Mouse (Mus musculus) layer of hippocampus, adult 2 months (tissue): ENCODE data around the gene Slc45a1. TPM values are rescaled to one million over a fixed set of nuclear protein-coding genes. Genes with fewer than 3 reads are reported as not detected.

Experiments
- DNase-seq, 2 experiments: peaks; one replicate each; pipeline ENCODE4 v3.0.0; 2022; ENCODE audit warnings: low spot score in 2 of 2
- H3K27ac ChIP-seq: fragments of 200-600 bp; 2 replicates; pipeline ENCODE4 v1.8.1; 2022
- H3K4me3 ChIP-seq: fragments of 200-600 bp; 2 replicates; pipeline ENCODE4 v1.8.1; 2022; ENCODE audit warnings: mild to moderate bottlenecking
- CTCF ChIP-seq: fragments of 200-600 bp; conservative IDR thresholded peaks from 2 replicates; pipeline ENCODE4 v1.8.1; 2022; ENCODE audit warnings: antibody characterized with exemption, mild to moderate bottlenecking, moderate library complexity
- total RNA-seq, 2 experiments: library from RNA; stranded (reverse); gene quantifications; 2 replicates each; pipeline ENCODE4 v1.2.3; 2021

The Slc45a1 gene
- total RNA-seq, 2 experiments from 2014 or later, result 39.7 to 40.1 TPM

DNA sequence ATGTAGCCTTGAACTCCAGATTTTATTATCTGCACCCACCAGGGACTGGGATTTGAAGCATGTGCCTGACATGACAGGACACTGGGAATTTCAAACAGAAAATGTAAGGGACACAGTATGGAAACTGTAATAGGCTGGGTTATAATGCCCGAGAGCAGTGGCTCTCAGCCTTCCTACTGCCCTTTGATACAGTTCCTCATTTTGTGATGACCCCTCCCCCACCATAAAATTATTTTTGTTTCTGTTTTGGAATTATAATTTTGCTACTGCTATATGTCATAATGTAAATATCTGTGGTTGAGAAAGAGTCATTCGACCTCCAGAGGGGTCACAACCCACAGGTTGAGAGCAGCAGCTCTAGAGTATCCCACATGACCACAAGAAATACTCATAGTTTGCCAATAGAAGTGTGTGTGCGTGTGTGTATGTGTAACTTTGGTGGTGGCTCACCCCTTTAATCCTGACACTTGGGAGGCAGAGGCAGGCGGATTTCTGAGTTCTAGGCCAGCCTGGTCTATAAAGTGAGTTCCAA lies 57.6 kb downstream of the Slc45a1 start:
- no peak for DNase-seq
- TF ChIP-seq CTCF, result no peak

DNA sequence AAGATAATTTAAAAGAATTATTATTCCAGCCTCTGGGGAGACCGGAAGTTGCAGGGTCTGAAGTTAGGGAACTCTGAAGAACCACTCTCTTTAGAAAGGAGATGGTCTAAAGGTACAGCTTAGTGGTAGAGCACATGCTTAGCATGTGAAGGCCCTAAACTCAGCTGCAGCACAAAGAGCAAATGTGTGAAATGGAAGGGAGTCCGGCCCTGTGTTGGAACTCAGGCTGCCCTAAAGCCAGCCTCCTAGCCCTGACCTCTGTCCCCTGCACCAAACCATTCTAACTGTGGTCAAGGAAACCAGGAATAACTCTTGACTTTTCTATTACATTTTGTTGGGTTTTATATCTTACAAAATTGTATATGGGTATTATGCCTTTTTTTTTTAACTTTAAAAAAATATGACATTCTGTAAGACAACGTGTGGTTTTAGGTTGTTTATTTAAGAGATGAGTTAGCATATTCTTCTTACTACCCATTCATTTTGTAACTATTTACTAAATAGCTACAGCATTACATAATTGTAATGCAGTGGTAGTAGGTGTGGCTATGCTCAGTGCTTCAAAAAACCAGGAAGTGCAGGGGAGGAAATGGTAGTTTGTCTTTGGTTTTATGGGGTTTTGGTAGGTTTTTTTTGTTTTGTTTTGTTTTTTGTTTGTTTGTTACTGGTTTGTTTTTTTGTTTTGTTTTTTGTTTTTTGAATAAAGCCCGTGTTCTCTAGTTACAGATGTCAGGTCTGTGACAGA lies 58.3 kb downstream of the Slc45a1 start:
- Histone ChIP-seq H3K27ac (peak overlapping the region; percentile 2; the same call in 1 of the 2 replicates), H3K4me3 (no peak overlapping the region)
- DNase-seq, result no peak
- no peak for TF ChIP-seq CTCF

More for the DNA sequence above, 57.6 kb downstream of the Slc45a1 start:
- H3K4me3 ChIP-seq, result no peak overlapping the region
- peak overlapping the region; percentile 2; the same call in 1 of the 2 replicates for H3K27ac ChIP-seq

DNA sequence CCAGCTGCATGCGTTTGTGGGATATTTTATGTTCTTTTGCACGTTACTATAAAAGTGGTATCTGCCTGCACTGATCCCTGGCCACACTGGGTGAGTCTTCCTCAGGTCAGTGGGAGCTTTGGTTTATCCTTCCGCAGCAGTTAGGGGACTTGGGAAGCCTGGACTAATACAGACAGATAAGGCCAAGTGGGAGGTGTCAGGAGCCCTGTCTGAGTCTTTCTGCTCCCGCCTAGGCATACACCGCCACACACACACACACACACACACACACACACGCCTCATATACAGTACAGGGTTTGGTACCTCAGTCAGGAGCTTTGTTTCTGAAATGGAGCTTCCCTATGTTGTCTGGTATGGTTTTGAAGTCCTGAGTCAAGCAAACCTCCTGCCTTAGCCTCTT lies 59.9 kb downstream of the Slc45a1 start:
- Histone ChIP-seq H3K27ac (no peak overlapping the region), H3K4me3 (no peak overlapping the region)
- DNase-seq, result no peak
- no peak for TF ChIP-seq CTCF

DNA sequence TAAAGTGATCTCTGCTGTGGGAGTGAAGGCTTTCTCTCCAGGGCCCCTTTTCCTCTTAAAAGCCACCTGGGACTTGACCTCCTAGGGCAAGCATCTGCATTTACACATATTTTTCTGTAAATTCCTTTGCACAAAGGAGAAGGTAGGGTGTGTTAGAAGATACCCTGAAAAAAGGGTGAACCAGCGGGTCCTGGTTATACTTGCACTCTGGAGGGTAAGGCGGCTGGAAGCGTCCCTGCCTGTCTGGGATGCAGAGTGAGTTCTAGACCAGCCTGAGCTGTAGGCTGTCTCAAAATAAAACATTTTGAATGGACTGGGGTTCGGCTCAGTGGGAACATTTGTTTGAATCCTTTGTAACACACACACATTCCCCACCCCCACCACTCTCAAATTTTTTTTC lies 60.4 kb downstream of the Slc45a1 start:
- Histone ChIP-seq H3K4me3 (no peak overlapping the region), H3K27ac (peak overlapping the region; percentile 3; the same call in 1 of the 2 replicates)
- TF ChIP-seq CTCF, result no peak
- DNase-seq, result no peak

DNA sequence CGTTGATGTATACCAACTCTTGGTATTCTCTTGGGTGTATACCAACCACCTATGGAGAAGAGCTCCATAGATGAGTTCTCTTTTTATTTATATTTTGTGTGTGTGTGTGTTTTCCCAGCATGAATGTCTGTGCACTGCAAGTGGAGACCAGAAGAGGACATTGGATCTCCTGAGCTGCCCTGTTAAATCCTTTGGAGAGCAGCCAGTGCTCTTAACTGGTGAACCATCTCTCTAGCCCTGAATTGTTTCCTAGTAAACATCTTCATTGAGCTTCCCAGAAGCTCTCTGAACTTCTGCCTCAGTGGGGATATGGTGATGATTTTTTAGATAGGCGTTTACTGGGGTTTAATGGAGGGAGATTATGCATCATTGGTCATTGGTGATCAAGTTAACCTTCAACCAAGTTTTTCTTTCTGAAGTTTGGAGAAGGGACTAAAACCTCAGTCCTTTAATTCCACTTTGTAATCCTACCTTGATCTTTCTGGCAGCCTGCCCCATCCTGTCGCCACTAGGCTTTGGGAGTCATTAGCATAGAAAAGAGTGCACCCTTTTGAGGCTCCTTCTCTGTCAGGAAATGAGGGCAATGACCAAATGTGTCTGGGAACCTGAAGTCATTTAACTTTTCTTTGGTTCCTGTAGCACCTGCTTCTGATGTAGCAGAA lies 61.2 kb downstream of the Slc45a1 start:
- Histone ChIP-seq H3K4me3 (no peak overlapping the region), H3K27ac (peak overlapping the region; percentile 3; the same call in 1 of the 2 replicates)
- no peak for TF ChIP-seq CTCF
- DNase-seq, result no peak

DNA sequence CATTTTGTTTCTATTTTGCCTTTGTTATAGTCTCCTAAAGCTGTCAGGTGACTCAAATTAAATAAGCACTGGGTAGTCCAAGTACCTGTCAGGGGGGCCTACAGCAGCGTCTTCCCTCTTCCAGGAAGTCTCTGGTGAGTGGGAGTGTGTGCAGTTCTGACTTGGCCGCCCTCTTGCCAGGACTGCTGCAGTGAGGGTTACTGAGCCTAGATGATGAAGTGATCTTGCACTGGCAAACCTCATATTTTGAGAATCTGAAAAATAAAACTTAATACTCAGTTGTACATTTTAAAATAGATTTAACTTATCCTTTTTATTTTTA lies 63.7 kb downstream of the Slc45a1 start:
- TF ChIP-seq CTCF, result no peak

DNA sequence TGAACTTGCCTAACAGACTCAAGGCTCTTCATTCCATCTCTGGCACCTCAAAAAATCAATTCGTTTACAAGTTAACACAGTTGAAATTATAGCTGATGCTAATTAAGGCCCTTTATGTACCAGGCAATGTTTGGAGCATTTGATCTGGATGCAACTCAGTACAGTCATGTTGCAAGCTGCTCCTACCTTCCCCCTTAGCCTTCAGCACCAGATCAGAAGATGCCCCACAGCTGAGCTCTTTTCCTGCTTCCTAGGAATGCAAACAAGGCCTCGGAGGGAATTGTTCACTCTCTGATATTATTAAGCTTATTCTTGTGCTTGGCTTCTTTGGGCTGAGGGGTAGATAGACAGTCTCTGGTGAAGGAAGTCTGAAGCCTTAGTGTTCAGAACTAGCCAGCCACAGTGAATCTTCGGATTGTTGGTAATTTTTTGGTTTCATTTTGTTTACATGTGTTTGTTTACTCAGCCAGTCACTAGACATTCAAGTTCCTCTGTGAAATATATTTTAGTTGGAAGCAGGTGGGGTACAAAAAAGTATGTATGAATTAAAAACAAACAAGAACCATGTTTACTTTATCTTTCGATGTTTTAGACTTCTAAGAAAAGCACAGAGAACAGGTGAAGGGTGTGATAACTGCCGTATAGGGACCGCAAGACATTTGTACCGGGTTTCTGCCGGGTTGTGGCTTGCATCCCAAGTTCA lies 64.2 kb downstream of the Slc45a1 start:
- Histone ChIP-seq H3K27ac (peak overlapping the region; percentile 71), H3K4me3 (no peak overlapping the region)
- no peak for TF ChIP-seq CTCF
- no peak for DNase-seq

More for the DNA sequence above, 63.7 kb downstream of the Slc45a1 start:
- H3K4me3 ChIP-seq, result no peak overlapping the region
- DNase-seq, result no peak
- H3K27ac ChIP-seq, result peak overlapping the region; percentile 71

DNA sequence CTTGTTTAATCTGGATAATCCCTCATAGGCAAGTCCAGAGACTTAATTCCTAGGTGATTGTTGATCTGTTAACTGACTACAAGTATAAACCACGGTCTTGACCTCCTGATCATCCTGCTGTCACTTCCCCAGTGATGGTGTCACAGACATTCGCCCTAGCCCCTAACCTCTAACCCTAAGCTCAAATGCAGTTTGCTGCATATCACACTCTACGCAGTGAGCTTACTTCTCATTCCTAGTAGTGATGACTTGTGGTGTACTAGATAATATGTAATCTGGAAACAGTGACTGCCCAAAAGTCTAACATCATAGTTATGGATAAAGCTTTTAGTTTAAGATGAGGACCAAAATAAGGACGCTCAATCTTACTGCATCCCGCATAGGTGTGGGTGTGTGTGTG lies 65.7 kb downstream of the Slc45a1 start:
- no peak overlapping the region for H3K27ac ChIP-seq
- DNase-seq, result no peak
- H3K4me3 ChIP-seq, result no peak overlapping the region
- TF ChIP-seq CTCF, result no peak

DNA sequence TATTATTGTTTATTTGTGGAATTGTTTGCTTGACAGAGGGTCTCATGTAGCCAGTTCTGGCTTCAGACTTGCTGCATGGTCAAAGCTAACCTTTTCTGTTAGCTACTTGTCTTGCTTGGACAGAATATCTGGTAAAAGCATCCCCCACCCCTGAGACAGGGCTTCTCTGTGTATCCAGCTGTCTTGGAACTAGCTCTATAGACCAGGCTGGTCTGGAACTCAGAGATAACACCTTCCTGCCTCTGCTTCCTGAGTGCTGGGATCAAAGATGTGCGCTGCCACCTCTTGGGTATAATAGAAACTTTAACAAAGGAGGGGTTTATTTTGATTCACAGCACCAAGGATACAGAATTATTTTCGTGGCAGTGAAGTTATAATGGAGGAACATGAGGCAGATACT lies 66.2 kb downstream of the Slc45a1 start:
- TF ChIP-seq CTCF, result no peak
- Histone ChIP-seq H3K27ac (peak overlapping the region; percentile 94; the same call in 1 of the 2 replicates), H3K4me3 (no peak overlapping the region)
- no peak for DNase-seq

DNA sequence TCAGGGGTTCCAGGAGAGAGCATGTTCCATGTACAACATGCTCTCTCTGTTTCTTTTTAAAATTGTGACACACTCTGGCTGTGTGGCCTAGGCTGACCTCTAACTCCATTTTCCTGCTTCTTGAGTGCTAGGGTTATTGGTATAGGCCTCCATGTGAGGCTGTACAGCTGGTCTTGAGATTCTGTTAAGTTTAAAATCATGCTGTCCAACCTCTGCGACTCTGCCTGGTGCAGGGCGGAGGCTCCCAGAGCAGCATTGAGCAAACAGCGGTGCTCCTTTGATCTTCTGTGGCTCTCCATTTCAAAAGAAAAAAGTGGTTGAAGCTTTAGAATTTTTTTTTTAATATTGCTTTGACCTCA lies 68.2 kb downstream of the Slc45a1 start:
- H3K27ac ChIP-seq, result peak overlapping the region; percentile 94
- TF ChIP-seq CTCF, result no peak
- H3K4me3 ChIP-seq, result peak overlapping the region; percentile 29
- no peak for DNase-seq

DNA sequence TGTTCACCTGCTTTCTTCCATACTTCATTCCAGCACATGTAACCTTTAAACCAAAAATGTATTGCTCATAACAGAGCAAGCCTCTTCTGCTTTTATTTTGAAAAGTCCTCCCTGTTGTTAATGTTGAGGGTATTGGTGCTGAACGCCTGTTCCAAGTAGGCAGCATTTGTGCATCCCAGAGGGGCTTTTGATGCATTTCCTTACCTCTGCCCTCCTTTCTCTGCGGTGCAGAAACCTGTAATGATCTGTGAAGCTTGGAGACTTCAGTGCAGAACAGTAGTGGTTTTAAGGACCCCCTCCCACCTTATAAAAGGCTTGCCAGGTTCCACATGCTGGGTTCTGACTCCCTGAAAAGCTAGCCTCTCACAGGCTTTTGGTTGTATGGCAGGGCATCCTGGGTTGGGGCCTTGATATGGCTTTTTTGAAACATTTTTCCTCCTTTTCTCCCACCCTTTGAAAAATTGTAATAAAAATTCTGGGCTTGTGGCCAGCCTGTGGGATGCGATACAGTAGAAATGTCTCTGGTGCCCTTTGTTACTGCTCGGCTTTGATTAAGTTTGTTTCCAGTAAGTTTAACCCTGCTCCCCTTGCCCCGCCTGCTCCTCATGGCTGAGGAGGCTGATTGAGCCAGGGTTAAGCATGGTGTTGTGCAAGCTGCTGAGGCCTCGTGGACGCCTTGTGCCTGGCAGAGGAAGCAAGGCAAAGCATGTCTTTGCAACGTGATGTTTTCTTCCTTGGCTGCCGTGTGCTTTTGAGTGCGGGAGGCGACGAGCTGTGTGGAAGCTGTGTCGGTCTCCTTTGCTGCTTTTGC lies 68.8 kb downstream of the Slc45a1 start:
- H3K27ac ChIP-seq, result peak overlapping the region; percentile 94
- TF ChIP-seq CTCF, result no peak
- DNase-seq, result peak; percentile 42 to 67
- H3K4me3 ChIP-seq, result peak overlapping the region; percentile 29

DNA sequence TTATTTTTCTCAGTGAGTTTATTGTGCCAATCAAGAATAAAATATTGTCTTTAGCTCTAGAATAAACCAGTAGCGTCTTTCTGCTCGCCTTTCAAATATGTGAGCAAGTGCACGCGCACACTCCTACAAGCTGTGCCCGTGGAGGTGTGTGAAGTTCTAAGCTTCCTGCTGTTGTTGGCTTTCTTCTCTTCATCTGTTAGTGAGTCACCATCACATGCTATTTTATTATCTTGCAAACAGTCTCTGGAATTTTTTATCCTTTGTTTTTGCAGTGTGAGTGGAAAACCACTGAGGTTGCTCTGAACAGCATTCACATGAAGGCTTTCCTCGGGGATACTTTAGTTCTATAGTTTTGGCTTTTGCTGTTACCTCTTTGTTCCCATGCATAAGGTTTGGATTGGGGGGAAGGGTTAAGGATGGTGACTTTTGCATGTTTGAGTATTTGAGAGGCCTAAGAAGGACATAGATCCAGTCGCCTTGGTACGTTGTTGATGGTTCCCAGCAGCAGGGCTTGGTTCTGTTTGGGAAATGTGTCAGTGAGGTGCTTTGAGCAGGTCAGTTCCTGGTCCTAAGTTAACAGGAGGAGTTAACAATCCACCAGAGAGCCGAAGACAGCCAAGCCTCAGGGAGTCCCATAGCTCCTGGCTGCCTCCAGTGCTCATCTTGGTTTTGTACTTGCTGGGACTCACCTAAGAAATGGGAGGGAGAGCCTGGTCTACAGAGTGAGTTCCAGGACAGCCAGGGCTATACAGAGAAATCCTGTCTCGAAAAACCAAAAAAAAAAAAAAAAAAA lies 69.8 kb downstream of the Slc45a1 start:
- peak overlapping the region; percentile 94 for H3K27ac ChIP-seq
- DNase-seq, result no peak
- no peak overlapping the region for H3K4me3 ChIP-seq
- no peak for TF ChIP-seq CTCF

Other genes with a start within 250 kb of the Slc45a1 start
- gene Errfi1, start 201.7 kb upstream of the Slc45a1 start, total RNA-seq, result 10 to 100 TPM; 42.5 to 50.6 TPM